Mouse (Mus musculus) cerebellum, postnatal 10 days (tissue): ENCODE results near the gene Galnt10.

Experiments
- DNase-seq, 2 experiments: peaks; one replicate each; pipeline ENCODE4 v3.0.0; 2021; ENCODE audit warnings: mixed read lengths in 2 of 2

Galnt10 gene

GRCm38 (mm10) chr11:57732410-57733281, 87.4 kb downstream of the Galnt10 start:
- no peak for DNase-seq

DNA sequence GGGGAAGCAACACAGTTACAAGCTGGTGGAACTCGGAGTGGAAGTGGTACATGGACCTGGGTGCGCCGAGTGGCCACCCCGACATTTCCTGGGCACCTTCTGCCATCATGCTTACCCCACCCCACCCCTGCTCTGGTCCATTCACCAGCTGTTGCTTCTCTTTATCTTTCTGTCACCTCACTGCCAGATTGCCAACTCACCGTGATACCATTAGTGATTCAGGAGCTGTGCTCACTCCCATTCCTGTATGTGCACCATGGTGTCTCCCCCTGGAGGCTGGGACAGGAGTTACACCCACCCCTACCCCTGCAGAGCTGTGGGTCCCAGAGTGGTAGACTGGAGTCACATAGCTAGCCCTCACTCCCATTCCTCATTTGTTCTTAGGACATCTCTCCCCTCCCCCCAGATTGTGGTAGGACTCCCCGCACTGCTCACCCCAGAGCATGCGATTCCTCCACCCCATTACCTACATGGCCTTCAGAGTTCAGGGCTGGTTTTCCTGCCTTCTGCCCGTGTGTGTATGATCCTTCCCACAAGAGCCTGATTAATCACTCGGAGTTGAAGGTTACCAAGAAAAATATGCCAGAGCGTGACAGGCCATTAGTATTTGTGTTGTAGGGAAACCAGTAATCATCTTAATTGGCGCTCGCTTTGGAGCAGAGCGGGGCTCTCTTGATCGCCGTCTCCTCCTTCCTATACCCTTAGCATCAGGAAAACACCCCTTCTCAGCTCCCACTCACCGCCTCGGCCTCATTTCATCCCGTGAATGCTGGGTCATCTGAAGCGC, 102.2 kb downstream of the Galnt10 start:
- DNase-seq, result peak; percentile 44 to 47

DNA sequence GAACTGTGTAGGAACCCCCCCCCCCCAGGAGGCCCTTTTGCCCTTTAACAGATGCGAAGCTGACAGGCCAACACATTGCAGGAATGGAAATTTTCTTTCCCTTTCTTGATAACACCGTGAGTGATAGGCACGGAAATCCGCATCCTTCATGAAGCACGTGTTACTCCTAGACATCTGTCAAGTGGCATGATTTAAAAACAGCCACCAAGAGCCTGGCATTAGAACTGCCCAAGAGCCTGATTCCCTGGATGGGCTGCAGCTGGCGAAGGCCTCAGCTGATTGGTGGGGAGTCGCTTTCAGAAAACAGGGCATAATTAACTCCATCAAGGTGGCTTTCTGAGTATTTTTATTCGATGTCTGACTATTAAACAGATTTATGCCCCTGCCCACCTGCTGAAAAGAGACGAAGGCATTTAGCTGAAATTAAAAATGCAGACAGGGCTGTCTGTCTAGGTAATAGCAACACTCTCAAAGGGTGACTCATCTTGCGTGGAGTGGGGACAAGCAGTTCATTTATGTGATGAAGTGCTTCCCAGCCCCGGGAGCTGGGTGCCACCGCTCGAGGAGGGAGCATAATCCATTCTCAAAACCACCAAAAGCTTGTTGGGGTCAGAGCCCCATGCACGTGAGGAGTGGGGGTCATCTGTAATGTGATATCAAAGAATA, 108.4 kb downstream of the Galnt10 start:
- DNase-seq, result no peak

GRCm38 (mm10) chr11:57758621-57759020, 113.4 kb downstream of the Galnt10 start:
- no peak for DNase-seq

- no peak for DNase-seq
Measured at GRCm38 (mm10) chr11:57760509-57761058, 115.3 kb downstream of the Galnt10 start.

GRCm38 (mm10) chr11:57761347-57761746, 116.1 kb downstream of the Galnt10 start:
- no peak for DNase-seq

DNA sequence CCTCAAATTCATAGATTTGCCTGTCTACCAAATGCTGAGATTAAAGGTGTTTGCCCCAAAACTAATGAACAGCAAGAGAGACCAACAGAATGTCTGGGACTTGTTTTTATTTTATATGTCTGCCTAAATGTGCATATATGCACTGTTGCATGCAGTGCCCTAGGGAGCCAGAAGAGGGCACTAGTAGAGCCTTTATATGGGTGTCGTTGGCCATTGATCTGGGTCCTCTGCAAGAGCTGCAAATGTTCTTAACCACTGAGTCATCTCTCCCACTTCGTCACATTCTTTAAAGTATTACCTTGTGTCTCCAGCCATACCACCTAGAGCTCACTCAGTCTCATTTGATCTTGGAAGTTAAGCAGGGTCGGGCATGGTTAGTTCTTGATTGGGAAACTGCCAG, 118.9 kb downstream of the Galnt10 start:
- DNase-seq, result no peak

GRCm38 (mm10) chr11:57766617-57767016, 121.4 kb downstream of the Galnt10 start:
- DNase-seq, result no peak

- DNase-seq, result no peak
Measured at GRCm38 (mm10) chr11:57767171-57767570, 121.9 kb downstream of the Galnt10 start.

DNA sequence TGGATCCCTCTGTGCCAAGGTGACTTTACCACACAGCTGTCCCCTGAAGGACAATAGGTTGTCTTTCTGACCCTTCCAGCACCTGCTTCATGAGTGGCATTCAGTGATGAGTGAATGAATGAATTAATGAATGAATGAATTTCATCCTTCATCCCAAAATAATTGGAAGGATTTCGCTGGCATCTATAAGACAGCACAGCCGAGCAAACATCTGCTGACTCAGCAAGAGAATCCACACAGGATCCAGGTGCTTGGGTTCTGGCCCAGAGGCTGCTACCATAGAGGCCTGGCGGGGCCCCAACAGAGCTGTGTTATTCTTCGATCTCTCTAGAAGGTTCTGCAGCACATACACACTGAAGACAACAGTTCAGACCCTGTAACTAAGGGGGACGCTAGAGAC, 125.5 kb downstream of the Galnt10 start:
- DNase-seq, result no peak

DNA sequence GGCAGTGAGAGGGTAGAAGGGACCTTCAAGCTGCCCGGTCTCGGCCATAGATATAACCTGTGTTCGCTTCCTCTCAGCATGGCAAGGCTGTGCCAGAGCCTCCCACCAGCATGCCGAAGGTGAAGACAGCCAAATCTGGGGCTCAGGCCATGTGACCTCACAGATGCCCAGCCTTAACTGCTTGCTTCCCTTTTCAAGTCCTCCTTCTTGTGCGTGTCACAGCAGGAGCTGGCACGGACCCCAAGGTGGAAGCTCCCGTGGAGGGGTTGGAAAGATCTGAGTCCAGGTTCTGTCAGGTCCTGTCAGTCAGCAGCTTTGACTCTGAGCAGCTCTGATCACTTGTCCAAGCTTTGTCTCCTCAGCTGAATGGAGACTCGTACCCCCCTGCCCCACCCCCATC, 126.4 kb downstream of the Galnt10 start:
- peak; percentile 69 to 88 for DNase-seq

- DNase-seq, result no peak
Measured at GRCm38 (mm10) chr11:57773479-57773878, 128.2 kb downstream of the Galnt10 start.

- no peak for DNase-seq
Measured at GRCm38 (mm10) chr11:57773936-57774335, 128.7 kb downstream of the Galnt10 start.

- no peak for DNase-seq
Measured at GRCm38 (mm10) chr11:57775868-57776267, 130.6 kb downstream of the Galnt10 start.

- peak in 1 of 2 experiments; percentile 65 for DNase-seq
Measured at GRCm38 (mm10) chr11:57776546-57776945, 131.3 kb downstream of the Galnt10 start.

DNA sequence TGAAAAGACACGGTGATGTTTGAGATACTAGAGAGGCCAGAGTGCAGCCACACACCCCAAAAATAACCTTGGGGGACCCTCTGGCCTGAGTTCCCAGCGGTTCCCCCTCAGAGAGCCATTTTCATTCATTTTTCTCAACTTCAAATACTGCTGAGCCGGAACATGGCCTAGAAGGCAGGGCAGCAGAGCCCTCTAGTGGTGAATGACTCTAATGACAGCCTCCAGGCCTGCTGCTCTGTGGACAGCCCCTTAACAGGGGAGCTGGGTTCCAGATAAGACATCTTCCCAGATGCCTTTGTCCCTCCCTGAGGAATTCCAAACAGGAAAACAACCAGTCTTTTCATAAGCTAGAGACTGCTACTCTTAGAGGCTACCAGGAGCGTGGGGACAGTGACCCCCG, 133.1 kb downstream of the Galnt10 start:
- peak; percentile 75 to 82 for DNase-seq

DNA sequence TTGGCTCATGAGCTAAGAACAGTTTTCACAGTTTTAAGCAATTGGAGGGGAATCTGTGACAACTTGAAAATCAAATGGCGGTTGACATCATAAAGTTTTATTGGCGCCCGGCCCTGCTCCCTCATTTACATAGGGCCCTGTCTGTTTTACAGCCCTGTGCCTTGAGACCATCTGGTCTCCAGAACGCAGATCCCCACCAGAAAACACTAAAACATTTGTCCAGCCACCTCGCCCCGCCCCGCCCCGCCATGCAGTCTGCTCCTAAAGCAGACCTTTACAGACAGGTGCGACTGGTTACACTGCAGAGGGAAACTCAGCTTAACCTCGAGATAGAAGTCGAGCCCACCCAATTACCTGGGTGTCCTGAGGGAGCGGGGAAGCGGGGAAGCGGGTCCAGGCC, 134.6 kb downstream of the Galnt10 start:
- DNase-seq, result no peak

DNA sequence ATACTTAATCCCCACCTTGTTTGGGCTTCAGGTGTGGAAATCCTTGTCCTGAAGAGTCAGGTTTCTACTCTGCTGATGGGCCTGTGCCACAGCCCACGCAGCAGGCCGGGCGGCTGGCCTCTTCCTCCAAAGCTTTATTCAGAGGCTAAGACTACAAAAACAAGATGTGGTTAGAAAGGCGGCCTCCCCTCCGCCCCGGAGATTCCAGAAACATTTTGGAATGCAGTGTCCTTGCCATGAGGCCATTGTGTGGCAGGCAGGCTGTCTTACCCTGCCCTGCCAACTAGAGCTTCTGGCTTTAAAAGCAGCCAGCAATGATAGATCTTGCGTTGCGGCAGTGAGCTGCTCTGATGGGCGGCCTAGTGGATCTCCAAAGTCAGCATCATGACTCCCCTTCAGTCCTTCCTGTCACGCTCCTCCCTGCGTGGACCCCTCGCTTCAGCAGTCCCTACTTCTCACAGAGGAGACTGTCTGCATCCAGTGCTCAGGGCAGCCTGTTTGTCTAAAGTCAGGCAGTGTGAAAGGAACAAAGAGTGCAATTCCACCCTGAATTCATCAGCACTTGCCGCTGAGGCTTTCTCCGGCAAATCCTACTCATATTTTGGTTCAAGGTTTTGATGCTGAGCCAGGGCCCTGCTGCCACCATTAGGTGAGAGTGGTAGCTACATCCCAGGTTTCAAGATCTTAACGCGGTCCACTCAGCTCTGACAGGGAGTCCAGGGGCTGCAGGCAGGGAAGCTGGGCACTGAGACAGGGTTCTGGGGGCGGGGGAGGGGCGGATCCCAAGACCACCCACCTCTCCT, 141.6 kb downstream of the Galnt10 start:
- peak; percentile 80 to 85 for DNase-seq

GRCm38 (mm10) chr11:57787913-57788312, 142.7 kb downstream of the Galnt10 start:
- no peak for DNase-seq

GRCm38 (mm10) chr11:57790866-57791535, 145.8 kb downstream of the Galnt10 start:
- no peak for DNase-seq

DNA sequence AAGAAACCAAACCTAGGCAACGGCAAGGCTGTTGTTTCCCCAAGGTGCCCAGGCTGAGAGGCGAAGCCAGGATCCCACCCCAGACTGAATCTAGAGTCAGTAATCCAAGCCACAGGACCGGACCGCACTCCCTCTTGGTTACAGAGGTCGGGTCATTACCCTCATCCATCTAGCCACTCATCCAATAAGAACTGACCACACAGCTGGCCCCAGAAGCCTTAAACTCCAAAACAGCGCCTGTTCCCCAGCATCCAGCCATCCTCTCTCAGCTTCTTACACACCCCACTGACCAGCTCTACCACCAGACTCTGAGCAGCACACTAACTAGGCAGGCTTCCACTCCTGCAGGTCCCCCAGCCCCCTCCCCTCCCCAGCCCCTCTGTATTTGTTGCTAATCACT, 149.8 kb downstream of the Galnt10 start:
- no peak for DNase-seq

- DNase-seq, result no peak
Measured at GRCm38 (mm10) chr11:57797828-57798227, 152.6 kb downstream of the Galnt10 start.
